Mouse (Mus musculus): ENCODE results near the gene Stil. TPM values are rescaled to one million over a fixed set of nuclear protein-coding genes. Genes with fewer than 3 reads are reported as not detected.
"Not testable (repeated sequence)": the region's sequence is repeated elsewhere in the genome, so short reads cannot be mapped to it uniquely, and the experiment has no call there.

The Stil gene
- 0.09 and 0.27 TPM in 2 replicates for total RNA-seq (2014; rRNA removed)
- polyA plus RNA-seq (2012; rRNA removed): 0.02 and 0.06 TPM in 2 replicates

DNA sequence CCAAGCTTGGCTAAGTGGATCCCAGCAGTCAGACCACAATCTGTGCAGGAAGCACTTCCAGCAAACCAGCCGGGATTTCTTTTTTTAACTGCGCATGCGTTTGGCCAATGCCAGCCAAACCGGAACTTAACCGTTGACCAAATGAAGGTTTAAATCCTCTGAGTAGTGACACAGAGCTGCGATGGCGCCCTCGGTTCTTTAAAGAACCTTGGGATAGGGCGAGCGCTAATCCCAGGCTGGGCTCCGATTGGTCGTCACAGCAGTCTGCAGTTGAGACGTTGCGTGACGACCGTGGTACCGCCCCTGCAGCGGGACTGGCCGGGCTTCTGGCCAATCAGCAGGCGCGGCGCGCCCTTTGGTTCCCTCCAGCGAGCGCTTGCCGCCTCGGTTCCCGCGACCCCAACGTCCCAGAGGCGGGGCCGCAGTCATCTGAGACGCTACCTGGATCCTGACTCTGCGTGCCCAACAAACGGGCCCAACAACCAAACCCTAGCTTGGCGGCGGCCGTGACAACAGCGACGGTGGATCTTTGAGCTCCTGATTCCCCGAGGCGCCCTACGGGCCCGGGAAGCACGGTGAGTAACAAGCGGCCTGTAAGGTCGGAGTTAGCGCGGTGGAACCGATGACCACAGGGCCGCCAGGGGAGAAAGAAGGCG is at the start of gene Stil:
Gene Stil (plus strand): TSS at position 387 of the 656 bp plus-strand sequence.
- peak within 1 kb of the TSS; percentile 78 for H3K9ac ChIP-seq (ENCODE audit: low read depth, low read length)
- H3K36me3 ChIP-seq (ENCODE audit: control insufficient read depth, insufficient read depth, low read length): no peaks in the 10 kb centered on the region
- H3K27ac ChIP-seq (replicated peaks; ENCODE audit: insufficient read depth, low read depth, low read length): peak within 1 kb of the TSS; percentile 86
- whole genome bisulfite sequencing: under 1% methylated on average over 52 of the region's 52 CpGs
- H3K4me3 ChIP-seq (ENCODE audit: insufficient read depth, low read depth, low read length): peak within 1 kb of the TSS; percentile 64
- DNase-seq (ENCODE audit: extremely low read depth, low read depth, low spot score): peak; percentile 96
- TF ChIP-seq CTCF (IDR thresholded peaks at IDR 0.05; ENCODE audit: low read depth, low read length) (no peak), POLR2A (IDR thresholded peaks at IDR 0.05; ENCODE audit: extremely low read depth, insufficient read depth, low read length) (0 out of 2 replicates have a peak, but pooled peaks have one; percentile 37)
- H3K79me2 ChIP-seq (ENCODE audit: control insufficient read depth, insufficient read depth, low read length): no peaks in the 10 kb centered on the region
- no peaks in the 10 kb centered on the region for H3K27me3 ChIP-seq (ENCODE audit: control insufficient read depth, insufficient read depth, low read length)
- no peaks in the 10 kb centered on the region for H3K4me1 ChIP-seq (ENCODE audit: control insufficient read depth, insufficient read depth, low read length)

DNA sequence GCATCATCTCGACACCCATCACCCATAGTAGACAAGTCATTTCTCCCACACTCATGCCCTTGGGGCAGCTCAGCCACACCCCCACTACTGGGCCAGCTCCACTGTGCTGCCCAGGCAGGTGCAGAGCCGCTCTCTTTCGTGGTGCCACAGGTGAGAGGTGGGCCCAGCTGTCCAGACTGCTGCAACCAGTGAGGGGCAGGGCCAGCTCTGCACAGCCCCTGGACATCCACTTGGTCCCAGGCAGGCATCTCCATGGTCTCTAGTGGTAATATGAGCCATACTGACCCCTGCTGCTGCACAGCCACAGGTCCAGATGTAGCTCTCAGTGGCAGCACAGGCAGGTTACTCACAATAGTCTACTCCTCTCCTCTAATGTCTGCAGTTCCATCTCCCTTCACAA is 46.8 kb upstream of the Stil start:
- Histone ChIP-seq H3K4me1 (ENCODE audit: control insufficient read depth, insufficient read depth, low read length) (no peaks in the 10 kb centered on the region), H3K27ac (replicated peaks; ENCODE audit: insufficient read depth, low read depth, low read length) (no peak overlapping the region), H3K4me3 (ENCODE audit: insufficient read depth, low read depth, low read length) (no peak overlapping the region), H3K79me2 (ENCODE audit: control insufficient read depth, insufficient read depth, low read length) (no peaks in the 10 kb centered on the region), H3K27me3 (ENCODE audit: control insufficient read depth, insufficient read depth, low read length) (no peaks in the 10 kb centered on the region), H3K36me3 (ENCODE audit: control insufficient read depth, insufficient read depth, low read length) (no peaks in the 10 kb centered on the region), H3K9ac (ENCODE audit: low read depth, low read length) (no peak overlapping the region)
- WGBS: 75% methylated on average over 3 of the region's 3 CpGs
- DNase-seq (ENCODE audit: extremely low read depth, low read depth, low spot score): no peak
- TF ChIP-seq CTCF (IDR thresholded peaks at IDR 0.05; ENCODE audit: low read depth, low read length): no peak
- no peak for TF ChIP-seq POLR2A (IDR thresholded peaks at IDR 0.05; ENCODE audit: extremely low read depth, insufficient read depth, low read length)

DNA sequence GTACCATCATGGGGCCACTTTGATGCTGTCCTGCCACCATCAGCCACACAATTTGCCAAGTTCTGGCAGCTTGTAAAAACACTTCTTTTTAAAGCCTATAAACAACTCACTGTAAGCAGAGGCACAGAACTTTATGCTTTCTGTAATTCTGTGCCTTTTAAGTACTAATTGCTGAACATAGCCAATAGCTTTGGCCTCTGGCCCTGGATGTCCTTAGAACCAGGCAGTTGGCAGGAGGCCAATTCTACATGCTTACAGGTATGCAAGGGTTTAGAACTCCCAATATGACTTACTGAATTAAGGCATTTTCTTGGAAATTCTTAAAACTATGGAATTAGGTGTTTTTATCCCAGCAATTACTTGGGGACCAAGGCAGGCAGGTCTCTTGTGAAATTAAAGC is 42.6 kb upstream of the Stil start:
- DNase-seq (ENCODE audit: extremely low read depth, low read depth, low spot score): peak; percentile 41
- Histone ChIP-seq H3K4me1 (ENCODE audit: control insufficient read depth, insufficient read depth, low read length) (no peaks in the 10 kb centered on the region), H3K4me3 (ENCODE audit: insufficient read depth, low read depth, low read length) (no peak overlapping the region), H3K27ac (replicated peaks; ENCODE audit: insufficient read depth, low read depth, low read length) (no peak overlapping the region), H3K79me2 (ENCODE audit: control insufficient read depth, insufficient read depth, low read length) (no peaks in the 10 kb centered on the region), H3K27me3 (ENCODE audit: control insufficient read depth, insufficient read depth, low read length) (no peaks in the 10 kb centered on the region), H3K36me3 (ENCODE audit: control insufficient read depth, insufficient read depth, low read length) (peaks cover 10% of the 10 kb centered on the region; the same call in 1 of the 2 replicates), H3K9ac (ENCODE audit: low read depth, low read length) (no peak overlapping the region)
- TF ChIP-seq CTCF (IDR thresholded peaks at IDR 0.05; ENCODE audit: low read depth, low read length) (no peak), POLR2A (IDR thresholded peaks at IDR 0.05; ENCODE audit: extremely low read depth, insufficient read depth, low read length) (no peak)

DNA sequence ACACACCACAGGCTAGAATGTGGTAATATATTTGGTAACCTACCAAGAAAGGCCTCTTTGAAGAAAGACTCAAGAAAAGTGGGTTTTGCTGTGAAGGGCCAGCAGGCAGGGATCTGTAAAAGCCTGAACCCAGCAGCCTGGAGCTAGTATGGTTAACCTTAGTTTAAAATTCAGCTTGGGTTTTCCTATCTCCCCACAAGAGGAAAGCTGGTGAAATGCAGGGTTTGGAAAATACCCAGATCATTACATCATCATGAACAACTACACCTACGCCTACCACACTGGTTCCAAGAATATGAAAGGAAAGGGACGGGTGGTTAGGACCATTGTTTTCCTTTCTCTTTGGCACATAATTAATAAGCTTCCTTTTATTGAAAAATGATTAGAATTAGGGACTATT is 41.7 kb upstream of the Stil start:
- H3K27me3 ChIP-seq (ENCODE audit: control insufficient read depth, insufficient read depth, low read length): no peaks in the 10 kb centered on the region
- no peak for DNase-seq (ENCODE audit: extremely low read depth, low read depth, low spot score)
- no peak overlapping the region for H3K9ac ChIP-seq (ENCODE audit: low read depth, low read length)
- H3K36me3 ChIP-seq (ENCODE audit: control insufficient read depth, insufficient read depth, low read length): peaks cover 16% of the 10 kb centered on the region
- TF ChIP-seq POLR2A (IDR thresholded peaks at IDR 0.05; ENCODE audit: extremely low read depth, insufficient read depth, low read length) (no peak), CTCF (IDR thresholded peaks at IDR 0.05; ENCODE audit: low read depth, low read length) (no peak)
- WGBS: 37% methylated on average over 2 of the region's 2 CpGs
- no peak overlapping the region for H3K27ac ChIP-seq (replicated peaks; ENCODE audit: insufficient read depth, low read depth, low read length)
- no peak overlapping the region for H3K4me3 ChIP-seq (ENCODE audit: insufficient read depth, low read depth, low read length)
- no peaks in the 10 kb centered on the region for H3K79me2 ChIP-seq (ENCODE audit: control insufficient read depth, insufficient read depth, low read length)
- no peaks in the 10 kb centered on the region for H3K4me1 ChIP-seq (ENCODE audit: control insufficient read depth, insufficient read depth, low read length)

DNA sequence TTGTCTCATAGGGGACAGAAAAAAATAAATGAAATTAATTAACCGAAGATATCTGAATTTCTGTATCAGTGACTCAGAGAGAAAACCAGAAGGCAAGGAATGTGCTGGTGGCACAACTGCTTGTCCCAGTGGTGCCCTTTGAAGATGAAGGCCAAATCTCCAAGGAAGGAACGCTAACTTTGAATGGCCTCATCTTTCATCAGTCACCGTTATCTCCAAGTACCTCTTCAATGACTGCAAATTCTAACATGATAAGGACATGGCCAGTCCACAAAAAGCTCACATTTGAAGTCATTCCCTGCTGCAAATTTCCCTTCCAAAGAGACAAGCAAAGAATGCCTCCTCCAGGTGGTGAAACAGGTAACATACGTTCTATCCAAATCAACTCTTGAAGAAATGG is 41.2 kb upstream of the Stil start:
- TF ChIP-seq CTCF (IDR thresholded peaks at IDR 0.05; ENCODE audit: low read depth, low read length): no peak
- TF ChIP-seq POLR2A (IDR thresholded peaks at IDR 0.05; ENCODE audit: extremely low read depth, insufficient read depth, low read length): no peak
- Histone ChIP-seq H3K4me1 (ENCODE audit: control insufficient read depth, insufficient read depth, low read length) (no peaks in the 10 kb centered on the region), H3K79me2 (ENCODE audit: control insufficient read depth, insufficient read depth, low read length) (no peaks in the 10 kb centered on the region), H3K9ac (ENCODE audit: low read depth, low read length) (no peak overlapping the region), H3K27me3 (ENCODE audit: control insufficient read depth, insufficient read depth, low read length) (no peaks in the 10 kb centered on the region), H3K36me3 (ENCODE audit: control insufficient read depth, insufficient read depth, low read length) (peaks cover 16% of the 10 kb centered on the region), H3K4me3 (ENCODE audit: insufficient read depth, low read depth, low read length) (no peak overlapping the region), H3K27ac (replicated peaks; ENCODE audit: insufficient read depth, low read depth, low read length) (no peak overlapping the region)
- 90% methylated on average over 4 of the region's 4 CpGs for WGBS
- DNase-seq (ENCODE audit: extremely low read depth, low read depth, low spot score): no peak

DNA sequence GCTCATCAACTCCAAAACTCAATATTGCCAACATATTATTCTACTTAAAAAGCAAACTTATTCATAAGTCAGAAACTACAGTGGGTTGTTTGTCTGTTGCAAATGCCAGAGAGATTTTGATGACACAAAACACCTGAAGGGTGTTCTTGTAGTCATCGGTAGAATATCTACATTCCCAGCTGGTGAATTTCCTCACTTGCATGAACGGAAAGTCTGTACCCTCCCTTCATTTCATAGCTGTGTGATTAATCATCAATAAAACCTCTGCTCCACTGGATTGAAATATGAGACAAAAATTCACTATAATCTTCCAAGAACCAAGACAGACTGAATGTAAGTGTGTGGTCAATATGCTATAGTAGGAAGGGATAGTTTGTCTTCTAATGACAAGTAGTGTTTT is 40.4 kb upstream of the Stil start:
- Histone ChIP-seq H3K27ac (replicated peaks; ENCODE audit: insufficient read depth, low read depth, low read length) (no peak overlapping the region), H3K79me2 (ENCODE audit: control insufficient read depth, insufficient read depth, low read length) (no peaks in the 10 kb centered on the region), H3K4me3 (ENCODE audit: insufficient read depth, low read depth, low read length) (no peak overlapping the region), H3K27me3 (ENCODE audit: control insufficient read depth, insufficient read depth, low read length) (no peaks in the 10 kb centered on the region), H3K4me1 (ENCODE audit: control insufficient read depth, insufficient read depth, low read length) (no peaks in the 10 kb centered on the region), H3K36me3 (ENCODE audit: control insufficient read depth, insufficient read depth, low read length) (peaks cover 20% of the 10 kb centered on the region), H3K9ac (ENCODE audit: low read depth, low read length) (no peak overlapping the region)
- whole genome bisulfite sequencing: 91% methylated on average over 2 of the region's 2 CpGs
- TF ChIP-seq POLR2A (IDR thresholded peaks at IDR 0.05; ENCODE audit: extremely low read depth, insufficient read depth, low read length): no peak
- TF ChIP-seq CTCF (IDR thresholded peaks at IDR 0.05; ENCODE audit: low read depth, low read length): no peak
- DNase-seq (ENCODE audit: extremely low read depth, low read depth, low spot score): no peak

DNA sequence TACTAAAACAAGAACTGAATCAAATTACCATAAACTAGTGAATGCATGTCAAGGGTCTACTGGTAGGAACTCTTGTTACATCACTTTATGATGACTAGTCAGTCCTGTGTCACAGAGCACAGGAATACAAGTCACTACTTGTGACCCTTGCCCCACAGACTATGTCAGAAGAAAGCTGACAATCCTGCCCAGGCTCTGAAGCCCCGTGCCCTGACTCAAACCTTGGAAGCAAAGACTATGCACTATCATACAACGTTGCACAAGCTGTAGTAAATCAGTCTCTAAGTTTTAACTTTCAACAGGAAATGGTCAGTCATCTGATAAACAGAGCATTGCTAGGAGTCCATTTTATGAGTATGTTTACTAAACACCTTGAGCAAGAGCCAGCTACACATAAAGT is 39.1 kb upstream of the Stil start:
- not testable (repeated sequence) for H3K79me2 ChIP-seq (ENCODE audit: control insufficient read depth, insufficient read depth, low read length); H3K27me3 ChIP-seq (ENCODE audit: control insufficient read depth, insufficient read depth, low read length); H3K27ac ChIP-seq (replicated peaks; ENCODE audit: insufficient read depth, low read depth, low read length); H3K4me1 ChIP-seq (ENCODE audit: control insufficient read depth, insufficient read depth, low read length); H3K4me3 ChIP-seq (ENCODE audit: insufficient read depth, low read depth, low read length); DNase-seq (ENCODE audit: extremely low read depth, low read depth, low spot score); H3K9ac ChIP-seq (ENCODE audit: low read depth, low read length)
- H3K36me3 ChIP-seq (ENCODE audit: control insufficient read depth, insufficient read depth, low read length): peaks cover 31% of the 10 kb centered on the region
- 22% methylated on average over 2 of the region's 2 CpGs for WGBS

All from liver, adult 2 months (tissue).